Mouse (Mus musculus) heart, postnatal 0 days (tissue): ENCODE results near the gene Usf3. TPM values are rescaled to one million over a fixed set of nuclear protein-coding genes. Genes with fewer than 3 reads are reported as not detected.

Experiments
- ATAC-seq: fragments of 200-750 bp; cut with Nextera tagmentation; 2 replicates; pipeline ENCODE4 v1.8.0; 2017; ENCODE audit warnings: low read depth, moderate number of reproducible peaks, moderate library complexity; ENCODE audit not compliant: insufficient read depth
- DNase-seq: peaks from one replicate; pipeline ENCODE4 v3.0.0-alpha.2; 2016; ENCODE audit warnings: low spot score
- H3K27ac ChIP-seq: fragments of 300-500 bp; sonication (generic); 2 replicates; pipeline ENCODE4 v1.5.1; 2014; ENCODE audit warnings: low read depth, mild to moderate bottlenecking
- H3K27me3 ChIP-seq: fragments of 300-500 bp; sonication (generic); 2 replicates; pipeline ENCODE4 v1.6.1; 2014; ENCODE audit warnings: low read length, mixed read lengths; ENCODE audit not compliant: control insufficient read depth, insufficient read depth
- H3K36me3 ChIP-seq: fragments of 300-500 bp; sonication (generic); replicated peaks from 2 replicates; pipeline ENCODE4 v1.6.1; 2014; ENCODE audit warnings: low read length, mixed read lengths; ENCODE audit not compliant: control insufficient read depth, insufficient read depth
- H3K4me1 ChIP-seq: fragments of 300-500 bp; sonication (generic); 2 replicates; pipeline ENCODE4 v1.6.1; 2014; ENCODE audit warnings: antibody characterized with exemption; ENCODE audit not compliant: control insufficient read depth, insufficient read depth
- H3K4me2 ChIP-seq: fragments of 300-500 bp; sonication (generic); 2 replicates; pipeline ENCODE4 v1.6.1; 2014; ENCODE audit warnings: low read depth, mild to moderate bottlenecking, low read length, moderate library complexity
- H3K4me3 ChIP-seq: fragments of 300-500 bp; sonication (generic); 2 replicates; pipeline ENCODE4 v1.5.1; 2014; ENCODE audit warnings: low read depth, low read length
- H3K9ac ChIP-seq: fragments of 300-500 bp; sonication (generic); replicated peaks from 2 replicates; pipeline ENCODE4 v1.6.1; 2014; ENCODE audit warnings: low read depth, low read length, mixed read lengths
- H3K9me3 ChIP-seq: fragments of 300-500 bp; sonication (generic); replicated peaks from 2 replicates; pipeline ENCODE4 v1.6.1; 2016; ENCODE audit warnings: low read length; ENCODE audit not compliant: control insufficient read depth
- CTCF ChIP-seq: IDR thresholded peaks from 2 replicates; pipeline ENCODE4 v1.5.1; 2016; ENCODE audit warnings: antibody characterized with exemption, control low read depth, low read depth
- EP300 ChIP-seq: IDR thresholded peaks from 2 replicates; pipeline ENCODE4 v1.6.1; 2016; ENCODE audit warnings: antibody characterized with exemption, low read depth
- WGBS: fragments of 180-500 bp; shearing (Covaris S2); extraction: QIAGEN DNeasy Blood & Tissue Kit; methylation state at CpG from one replicate; pipeline ENCODE4 v1.1.7; 2014; 5-methylcytosine and 5-hydroxymethylcytosine counted together
- polyA plus RNA-seq: library from polyadenylated mRNA; unstranded; fragments of >200 nt; fragmentation: Nextera tagmentation; extraction: Ambion mirVana; gene quantifications from 2 replicates; pipeline ENCODE4 v1.2.1, GENCODE M21; 2015
- total RNA-seq: library from RNA; depleted of rRNA; stranded (reverse); fragments of >200 nt; gene quantifications from 2 replicates; pipeline ENCODE4 v1.2.3, GENCODE M21; 2014; ENCODE audit warnings: low replicate concordance

Gene Usf3
- total and polyA plus RNA-seq, 2 experiments from 2014 or later = 1.4 to 9.9 TPM

GRCm38 (mm10) chr16:44187172-44187571 lies 14.1 kb downstream of the Usf3 start:
- Histone ChIP-seq H3K4me1 (no peaks in the 10 kb centered on the region), H3K4me3 (no peak overlapping the region), H3K4me2 (no peak overlapping the region), H3K9me3 (peaks cover 5% of the 10 kb centered on the region; the same call in 1 of the 2 replicates), H3K27me3 (no peaks in the 10 kb centered on the region), H3K36me3 (no peaks in the 10 kb centered on the region), H3K27ac (no peak overlapping the region), H3K9ac (no peak overlapping the region)
- DNase-seq (no peak), ATAC-seq (no peak)
- TF ChIP-seq EP300 (no peak), CTCF (no peak)
- 93% methylated on average over 4 of the region's 4 CpGs for WGBS

- no peak for DNase-seq
- H3K4me1 ChIP-seq = no peaks in the 10 kb centered on the region; the same call in 1 of the 2 replicates
- no peaks in the 10 kb centered on the region for H3K36me3 ChIP-seq
- ATAC-seq = 0 out of 2 replicates have a peak, but pooled peaks have one; percentile 4
- no peak overlapping the region for H3K27ac ChIP-seq
- no peak for TF ChIP-seq EP300
- TF ChIP-seq CTCF = 0 out of 2 replicates have a peak, but pooled peaks have one; percentile 4
- peaks cover 5% of the 10 kb centered on the region; the same call in 1 of the 2 replicates for H3K9me3 ChIP-seq
- WGBS = 81% methylated on average over 3 of the region's 3 CpGs
- H3K4me3 ChIP-seq = no peak overlapping the region
- H3K9ac ChIP-seq = no peak overlapping the region
- H3K4me2 ChIP-seq = no peak overlapping the region
- H3K27me3 ChIP-seq = no peaks in the 10 kb centered on the region
Observed at GRCm38 (mm10) chr16:44188766-44189165, 15.7 kb downstream of the Usf3 start.

GRCm38 (mm10) chr16:44190032-44190431 lies 17.0 kb downstream of the Usf3 start:
- H3K4me1 ChIP-seq = no peaks in the 10 kb centered on the region; the same call in 1 of the 2 replicates
- H3K4me3 ChIP-seq = no peak overlapping the region
- no peak for ATAC-seq
- TF ChIP-seq CTCF = no peak
- TF ChIP-seq EP300 = no peak
- no peak overlapping the region for H3K9ac ChIP-seq
- 57% methylated on average over 6 of the region's 6 CpGs for WGBS
- no peak for DNase-seq
- no peak overlapping the region for H3K4me2 ChIP-seq
- no peaks in the 10 kb centered on the region for H3K36me3 ChIP-seq
- H3K9me3 ChIP-seq = peaks cover 5% of the 10 kb centered on the region; the same call in 1 of the 2 replicates
- no peak overlapping the region for H3K27ac ChIP-seq
- no peaks in the 10 kb centered on the region for H3K27me3 ChIP-seq

GRCm38 (mm10) chr16:44190968-44191367 lies 17.9 kb downstream of the Usf3 start:
- TF ChIP-seq EP300 (no peak), CTCF (no peak)
- H3K36me3 ChIP-seq = no peaks in the 10 kb centered on the region
- no peak overlapping the region for H3K27ac ChIP-seq
- DNase-seq (no peak), ATAC-seq (no peak)
- no peak overlapping the region for H3K4me3 ChIP-seq
- no peak overlapping the region for H3K9ac ChIP-seq
- WGBS = 79% methylated on average over 2 of the region's 2 CpGs
- no peaks in the 10 kb centered on the region; the same call in 1 of the 2 replicates for H3K4me1 ChIP-seq
- H3K4me2 ChIP-seq = no peak overlapping the region
- H3K9me3 ChIP-seq = peaks cover 5% of the 10 kb centered on the region; the same call in 1 of the 2 replicates
- H3K27me3 ChIP-seq = no peaks in the 10 kb centered on the region

- H3K27ac ChIP-seq = no peak overlapping the region
- no peaks in the 10 kb centered on the region for H3K9me3 ChIP-seq
- no peaks in the 10 kb centered on the region for H3K27me3 ChIP-seq
- no peak overlapping the region for H3K4me3 ChIP-seq
- H3K4me1 ChIP-seq = no peaks in the 10 kb centered on the region
- ATAC-seq (no peak), DNase-seq (no peak)
- peaks cover 34% of the 10 kb centered on the region for H3K36me3 ChIP-seq
- H3K9ac ChIP-seq = no peak overlapping the region
- TF ChIP-seq CTCF (no peak), EP300 (no peak)
- no peak overlapping the region for H3K4me2 ChIP-seq
- 88% methylated on average over 14 of the region's 14 CpGs for WGBS
Observed at GRCm38 (mm10) chr16:44199066-44199703, 26.1 kb downstream of the Usf3 start.
